Mouse (Mus musculus): Measurements from ENCODE around the gene 2410015M20Rik.
"Not testable (repeated sequence)": the region's sequence is repeated elsewhere in the genome, so short reads cannot be mapped to it uniquely, and the experiment has no call there.

Gene 2410015M20Rik

GRCm38 (mm10) chr17:56609452-56610171, at the start of gene 2410015M20Rik:
Gene 2410015M20Rik, minus strand, starts transcription at chr17:56609771.
- peak; percentile 98 for DNase-seq (ENCODE audit: low spot score in 2 of 2)

GRCm38 (mm10) chr17:56656171-56656570, 46.6 kb upstream of the 2410015M20Rik start:
- DNase-seq (ENCODE audit: low spot score in 2 of 2) = no peak

DNA sequence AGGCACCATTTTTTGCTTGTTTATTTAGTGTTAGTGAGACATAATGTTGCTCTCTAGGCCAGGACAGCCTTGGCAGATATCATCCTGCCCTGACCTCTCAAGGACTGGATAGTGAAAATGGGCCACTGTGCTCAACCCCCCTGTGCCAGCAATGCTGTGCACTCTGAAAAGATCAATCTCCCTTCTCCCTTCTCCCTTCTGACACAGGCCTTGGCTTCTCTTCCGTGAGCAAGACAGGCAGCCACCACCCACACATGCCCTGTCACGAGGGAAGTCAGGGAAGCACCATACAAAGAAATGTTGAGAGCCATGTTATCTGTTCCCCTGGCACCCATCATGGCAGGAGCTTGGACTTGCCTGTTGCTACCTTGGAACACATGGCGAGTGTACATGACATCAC, 45.7 kb upstream of the 2410015M20Rik start:
- no peak for DNase-seq (ENCODE audit: low spot score in 2 of 2)

- no peak for DNase-seq (ENCODE audit: low spot score in 2 of 2)
Observed at GRCm38 (mm10) chr17:56654771-56655170, 45.2 kb upstream of the 2410015M20Rik start.

DNA sequence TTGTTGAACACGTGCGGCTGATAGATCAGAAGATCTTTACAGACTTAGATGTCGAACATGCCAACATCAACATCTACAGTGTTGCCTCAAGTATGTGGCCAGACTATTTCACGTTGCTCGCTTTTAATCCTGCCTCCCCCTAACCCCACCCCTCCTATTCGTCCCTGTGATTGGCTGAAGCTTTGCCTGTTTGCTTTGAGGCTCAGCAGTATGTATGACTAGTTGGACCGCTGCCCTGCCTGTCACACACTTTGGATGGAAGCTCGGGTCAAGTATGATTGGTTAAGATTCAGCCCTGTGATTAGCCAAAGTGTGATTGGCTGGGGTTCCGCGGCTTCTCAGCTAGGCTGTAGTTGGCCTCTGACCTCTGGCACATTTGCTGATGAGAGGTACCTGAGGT, 42.2 kb upstream of the 2410015M20Rik start:
- no peak for DNase-seq (ENCODE audit: low spot score in 2 of 2)

GRCm38 (mm10) chr17:56647546-56647945, 38.0 kb upstream of the 2410015M20Rik start:
- DNase-seq (ENCODE audit: low spot score in 2 of 2) = no peak

DNA sequence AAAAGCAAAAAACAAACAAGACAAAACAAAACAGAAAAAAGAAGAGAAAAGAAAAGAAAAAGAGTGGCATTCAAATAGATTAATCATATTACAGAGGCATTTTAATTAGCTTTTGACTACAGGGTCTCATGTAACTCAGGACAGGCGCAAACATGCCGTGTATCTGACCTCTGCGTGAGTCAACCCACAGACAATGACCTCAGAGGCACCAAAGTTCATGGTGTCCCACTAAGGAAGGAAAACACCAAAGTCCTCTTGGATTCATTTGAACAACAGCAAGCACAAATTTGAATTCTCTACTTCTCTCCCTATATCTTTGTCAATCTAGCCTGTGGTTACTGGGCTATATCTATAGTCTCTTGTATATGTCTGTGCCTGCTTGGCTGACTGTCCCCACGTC, 33.7 kb upstream of the 2410015M20Rik start:
- no peak for DNase-seq (ENCODE audit: low spot score in 2 of 2)

- DNase-seq (ENCODE audit: low spot score in 2 of 2) = no peak
Observed at GRCm38 (mm10) chr17:56634023-56634422, 24.5 kb upstream of the 2410015M20Rik start.

GRCm38 (mm10) chr17:56631807-56632206, 22.2 kb upstream of the 2410015M20Rik start:
- no peak for DNase-seq (ENCODE audit: low spot score in 2 of 2)

DNA sequence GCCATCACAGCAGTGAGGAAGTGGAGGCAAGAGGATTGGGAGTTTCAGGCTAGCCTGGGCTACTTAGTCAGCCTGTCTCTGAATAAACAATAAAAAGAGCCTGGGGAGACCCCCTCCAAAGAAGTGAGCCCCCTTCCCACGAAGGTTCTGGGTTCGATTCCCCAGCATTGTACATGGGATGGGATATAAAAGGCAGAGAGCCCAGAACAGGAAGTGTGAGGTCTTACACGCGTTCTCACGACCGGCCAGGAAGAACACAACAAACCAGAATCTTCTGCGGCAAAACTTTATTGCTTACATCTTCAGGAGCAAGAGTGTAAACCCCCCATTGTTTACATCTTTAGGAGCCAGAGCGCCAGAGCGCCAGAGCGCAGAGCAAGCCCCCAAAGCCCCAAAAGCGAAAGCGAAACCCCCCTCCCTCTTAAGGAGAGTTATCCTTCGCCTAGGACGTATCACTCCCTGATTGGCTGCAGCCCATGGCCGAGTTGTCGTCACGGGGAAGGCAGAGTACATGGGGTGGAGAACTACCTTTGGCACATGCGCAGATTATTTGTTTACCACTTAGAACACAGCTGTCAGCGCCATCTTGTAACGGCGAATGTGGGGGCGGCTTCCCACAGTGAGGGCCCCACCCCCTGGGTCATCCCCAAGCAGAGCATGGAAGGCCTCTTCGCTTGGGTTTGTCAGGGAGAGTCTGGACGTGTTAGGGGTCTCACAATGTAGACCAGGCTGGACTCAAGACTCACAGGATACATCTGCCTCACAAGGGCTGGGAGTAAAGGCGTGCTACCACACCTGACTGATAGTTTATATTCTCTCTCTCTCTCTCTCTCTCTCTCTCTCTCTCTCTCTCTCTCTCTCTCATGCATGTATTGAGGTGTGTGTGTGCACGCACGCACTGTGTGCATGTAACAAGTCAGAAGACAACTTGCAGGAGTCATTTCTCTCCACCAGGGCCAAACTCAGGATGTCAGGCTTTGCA, 20.5 kb upstream of the 2410015M20Rik start:
- DNase-seq (ENCODE audit: low spot score in 2 of 2) = not testable (repeated sequence)

DNA sequence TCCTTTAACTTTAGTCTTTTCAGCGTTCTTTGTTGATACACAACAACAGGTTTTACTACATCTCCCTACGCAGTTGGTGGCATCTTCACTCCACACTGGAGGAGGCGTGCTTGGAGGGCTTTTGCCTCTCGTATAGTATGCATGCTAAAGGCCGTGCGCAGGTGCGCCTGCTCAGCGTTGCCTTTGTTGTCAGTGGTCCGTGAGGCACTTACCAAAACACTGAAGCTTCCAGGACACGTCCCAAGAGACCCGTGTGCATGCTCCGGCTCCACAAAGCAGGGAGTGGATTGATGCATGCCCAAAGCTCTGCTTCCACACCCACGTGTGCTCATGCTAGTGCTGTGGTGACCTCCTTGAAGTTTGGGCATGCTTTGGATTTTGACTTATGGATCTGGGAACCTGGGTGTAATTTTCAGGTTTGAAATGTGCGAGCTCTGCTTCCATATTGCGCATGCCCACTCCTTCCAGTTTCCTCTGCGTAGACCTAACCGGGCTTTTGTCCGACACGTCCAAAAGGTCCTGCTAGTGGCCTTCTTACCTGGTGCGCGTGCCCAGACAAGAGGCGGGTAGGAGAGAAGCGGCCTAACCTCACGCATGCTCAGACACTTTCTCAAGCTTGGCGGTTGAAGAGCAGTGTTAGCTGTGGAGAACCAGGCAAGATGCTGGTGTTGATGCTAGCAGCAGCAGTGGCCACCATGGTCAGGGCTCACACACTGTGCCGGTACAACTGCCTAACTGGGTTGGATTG, 18.1 kb upstream of the 2410015M20Rik start, which contains the start of gene Catsperd:
Gene Catsperd, plus strand, starts transcription at position 614 of the 748 bp plus-strand sequence.
- no peak for DNase-seq (ENCODE audit: low spot score in 2 of 2)

DNA sequence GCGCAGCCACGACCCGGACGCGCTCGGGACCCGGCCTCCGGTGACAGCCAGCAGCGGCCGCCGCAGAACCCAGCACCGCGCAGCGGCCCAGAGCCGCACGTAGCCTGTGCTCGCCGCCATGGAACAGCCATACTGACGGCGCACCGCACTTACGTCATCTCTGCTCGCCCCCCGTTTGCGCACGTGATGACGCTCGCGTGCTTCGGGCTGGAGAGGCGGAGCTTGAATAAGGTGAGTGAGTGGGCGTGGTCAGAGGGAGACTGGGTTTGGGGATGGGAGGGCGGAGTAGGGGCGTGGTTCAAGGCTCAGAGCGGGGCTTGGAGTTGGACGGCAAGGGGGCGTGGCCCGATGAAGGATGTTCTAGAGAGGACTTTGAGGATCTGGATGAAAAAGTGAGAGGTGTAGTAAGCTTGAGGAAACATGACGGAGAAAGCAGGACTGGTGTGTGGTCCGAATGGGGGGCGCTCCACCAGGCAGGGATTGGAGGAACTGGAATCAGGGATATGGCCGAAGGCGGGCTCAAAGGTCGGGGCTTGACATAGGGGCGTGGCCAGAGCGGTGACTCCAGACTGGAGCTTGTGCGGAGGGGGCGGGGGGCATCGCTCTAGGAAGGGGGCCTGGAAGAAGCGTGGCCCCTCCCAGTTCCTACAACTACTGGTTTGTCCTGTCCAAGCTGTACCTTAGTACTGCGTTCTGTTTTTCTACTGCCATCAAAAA, 17.3 kb upstream of the 2410015M20Rik start, which contains the start of gene Lonp1:
Gene Lonp1, minus strand, starts transcription at position 134 of the 717 bp plus-strand sequence.
- peak; percentile 98 for DNase-seq (ENCODE audit: low spot score in 2 of 2)

GRCm38 (mm10) chr17:56626260-56626659, 16.7 kb upstream of the 2410015M20Rik start:
- no peak for DNase-seq (ENCODE audit: low spot score in 2 of 2)

DNA sequence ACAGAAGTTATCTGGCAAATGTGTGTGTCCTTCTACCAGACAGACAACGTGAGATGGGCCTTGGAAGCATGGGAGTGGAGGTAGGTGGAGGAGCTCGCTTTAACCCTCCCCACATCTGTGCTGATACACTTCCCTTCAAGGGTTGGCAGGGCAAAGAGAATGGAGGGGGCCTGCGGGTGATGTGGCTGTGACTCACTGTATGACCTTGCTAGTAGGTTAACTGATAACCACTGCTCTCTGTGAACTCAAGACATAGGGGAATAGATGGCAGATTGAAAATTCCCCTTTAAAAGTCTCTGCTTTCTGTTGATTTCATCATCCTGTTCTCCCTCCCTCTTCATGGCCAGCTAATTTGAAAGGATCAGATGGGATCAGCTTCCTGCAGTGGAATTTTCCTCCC, 15.9 kb upstream of the 2410015M20Rik start:
- no peak for DNase-seq (ENCODE audit: low spot score in 2 of 2)

- no peak for DNase-seq (ENCODE audit: low spot score in 2 of 2)
Observed at GRCm38 (mm10) chr17:56617628-56618027, 8.1 kb upstream of the 2410015M20Rik start.

- DNase-seq (ENCODE audit: low spot score in 2 of 2) = no peak
Observed at GRCm38 (mm10) chr17:56616725-56617124, 7.2 kb upstream of the 2410015M20Rik start.

DNA sequence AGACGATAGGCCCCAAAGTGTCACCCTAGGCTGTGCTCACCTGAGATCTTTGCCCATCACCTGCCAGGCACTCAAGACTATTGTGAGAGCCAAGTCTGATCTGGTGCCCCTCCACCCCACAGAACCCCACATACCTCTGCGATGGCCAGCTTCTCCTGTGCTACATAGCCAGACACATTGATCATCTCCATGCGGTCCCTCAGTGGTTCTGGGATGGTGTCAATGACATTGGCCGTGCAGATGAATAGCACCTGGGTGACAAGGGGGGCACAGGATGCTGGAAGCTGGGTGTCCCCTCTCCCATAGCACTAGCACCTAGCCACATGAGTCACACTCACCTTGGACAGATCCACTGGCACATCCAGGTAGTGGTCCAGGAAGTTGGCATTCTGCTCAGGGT, 6.2 kb upstream of the 2410015M20Rik start:
- no peak for DNase-seq (ENCODE audit: low spot score in 2 of 2)

DNA sequence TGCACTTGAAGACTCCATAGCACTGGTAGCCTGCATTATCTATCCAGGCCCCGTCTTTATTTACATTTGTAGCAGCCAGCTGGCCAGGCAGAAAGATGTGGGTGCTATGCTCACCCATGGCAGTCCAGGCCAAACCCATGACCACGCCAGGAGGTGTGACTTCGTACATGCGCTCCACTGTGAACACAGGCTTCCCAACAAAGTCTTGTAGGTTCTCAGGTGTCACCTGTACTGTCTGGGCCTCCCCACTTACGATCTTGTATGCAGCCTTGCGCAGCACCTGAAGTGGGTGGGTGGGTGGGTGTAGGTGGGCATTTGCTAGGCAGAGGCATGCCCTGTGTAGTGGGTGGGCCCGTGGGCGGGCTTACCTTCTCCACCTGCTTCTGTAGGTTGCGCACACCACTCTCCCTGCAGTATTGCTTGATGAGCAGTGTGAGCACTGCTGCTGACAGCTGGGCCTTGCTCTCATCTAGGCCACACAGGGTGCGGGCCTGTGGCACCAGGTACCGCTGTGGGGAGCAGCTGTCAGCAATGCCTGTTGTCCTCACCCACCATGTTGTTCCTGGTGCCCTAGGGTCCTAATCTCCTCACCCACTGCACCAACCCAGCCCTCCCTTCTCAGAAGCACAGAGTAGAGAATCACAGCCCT, 5.7 kb upstream of the 2410015M20Rik start:
- DNase-seq (ENCODE audit: low spot score in 2 of 2) = no peak

DNA sequence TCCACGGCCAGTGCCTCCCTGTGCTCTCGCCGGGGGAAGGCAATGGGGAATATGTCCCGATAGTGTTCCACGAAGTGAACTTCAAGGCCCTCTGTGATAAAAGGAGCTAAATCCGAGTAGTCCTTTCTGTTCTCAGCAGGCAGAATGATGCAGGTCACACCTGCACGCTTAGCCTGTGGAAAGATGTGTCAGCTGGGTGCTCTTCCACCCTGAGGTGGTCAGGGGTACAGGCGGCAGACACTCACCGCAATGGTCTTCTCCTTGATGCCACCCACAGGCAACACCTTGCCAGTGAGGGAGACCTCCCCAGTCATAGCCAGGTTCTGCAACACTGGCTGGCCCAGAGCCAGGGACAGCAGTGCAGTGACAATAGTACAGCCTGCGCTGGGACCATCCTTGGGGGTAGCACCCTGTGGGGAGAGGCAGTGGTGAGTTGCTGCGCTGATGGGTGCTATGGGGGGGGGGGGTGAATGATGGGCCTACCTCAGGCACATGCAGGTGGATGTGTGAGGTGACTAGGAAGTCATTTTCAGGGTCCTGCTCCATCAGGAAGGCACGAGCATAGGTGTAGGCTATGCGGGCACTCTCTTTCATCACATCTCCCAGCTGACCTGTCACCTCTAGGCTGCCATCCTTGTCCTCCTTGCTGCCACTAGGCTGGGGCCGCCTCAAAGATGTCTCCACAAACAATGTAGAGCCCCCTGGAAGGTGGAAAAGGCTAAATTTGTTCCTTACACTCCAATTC, 5.0 kb upstream of the 2410015M20Rik start:
- DNase-seq (ENCODE audit: low spot score in 2 of 2) = peak in 1 of 2 experiments; percentile 51

- peak in 1 of 2 experiments; percentile 55 for DNase-seq (ENCODE audit: low spot score in 2 of 2)
Observed at GRCm38 (mm10) chr17:56613893-56614292, 4.3 kb upstream of the 2410015M20Rik start.
